Mouse (Mus musculus) embryonic facial prominence, embryonic 15.5 days (tissue): ENCODE results near the gene Clptm1. TPM values are rescaled to one million over a fixed set of nuclear protein-coding genes. Genes with fewer than 3 reads are reported as not detected.

Experiments used
- ATAC-seq: fragments of 200-750 bp; cut with Nextera tagmentation; 2 replicates; pipeline ENCODE4 v1.8.0; 2017; ENCODE audit warnings: low read depth, moderate TSS enrichment; ENCODE audit not compliant: insufficient number of reproducible peaks, low FRiP score, low TSS enrichment
- H3K27ac ChIP-seq: fragments of 300-500 bp; sonication (generic); replicated peaks from 2 replicates; pipeline ENCODE4 v1.5.1; 2015; ENCODE audit warnings: mild to moderate bottlenecking, inconsistent platforms
- H3K27me3 ChIP-seq: fragments of 300-500 bp; sonication (generic); 2 replicates; pipeline ENCODE4 v1.6.1; 2015; ENCODE audit warnings: inconsistent platforms
- H3K36me3 ChIP-seq: fragments of 300-500 bp; sonication (generic); 2 replicates; pipeline ENCODE4 v1.6.1; 2015; ENCODE audit warnings: mild to moderate bottlenecking, inconsistent platforms
- H3K4me1 ChIP-seq: fragments of 300-500 bp; sonication (generic); 2 replicates; pipeline ENCODE4 v1.6.1; 2015; ENCODE audit warnings: inconsistent platforms
- H3K4me2 ChIP-seq: fragments of 300-500 bp; sonication (generic); replicated peaks from 2 replicates; pipeline ENCODE4 v1.6.1; 2015; ENCODE audit warnings: mild to moderate bottlenecking, inconsistent platforms
- H3K4me3 ChIP-seq: fragments of 300-500 bp; sonication (generic); replicated peaks from 2 replicates; pipeline ENCODE4 v1.5.1; 2015; ENCODE audit warnings: mild to moderate bottlenecking, inconsistent platforms
- H3K9ac ChIP-seq: fragments of 300-500 bp; sonication (generic); 2 replicates; pipeline ENCODE4 v1.6.1; 2015; ENCODE audit warnings: inconsistent platforms
- H3K9me3 ChIP-seq: fragments of 300-500 bp; sonication (generic); replicated peaks from 2 replicates; pipeline ENCODE4 v1.6.1; 2016; ENCODE audit warnings: inconsistent platforms
- WGBS: fragments of 180-500 bp; shearing (Covaris S2); methylation state at CpG from one replicate; pipeline ENCODE4 v1.1.7; 2015; 5-methylcytosine and 5-hydroxymethylcytosine counted together
- polyA plus RNA-seq: library from polyadenylated mRNA; unstranded; fragments of >200 nt; fragmentation: Nextera tagmentation; extraction: Ambion mirVana; gene quantifications from 2 replicates; pipeline ENCODE4 v1.2.1, GENCODE M21; 2015

The Clptm1 gene
- polyA plus RNA-seq, 1 experiment from 2014 or later, result 89.1 TPM

DNA sequence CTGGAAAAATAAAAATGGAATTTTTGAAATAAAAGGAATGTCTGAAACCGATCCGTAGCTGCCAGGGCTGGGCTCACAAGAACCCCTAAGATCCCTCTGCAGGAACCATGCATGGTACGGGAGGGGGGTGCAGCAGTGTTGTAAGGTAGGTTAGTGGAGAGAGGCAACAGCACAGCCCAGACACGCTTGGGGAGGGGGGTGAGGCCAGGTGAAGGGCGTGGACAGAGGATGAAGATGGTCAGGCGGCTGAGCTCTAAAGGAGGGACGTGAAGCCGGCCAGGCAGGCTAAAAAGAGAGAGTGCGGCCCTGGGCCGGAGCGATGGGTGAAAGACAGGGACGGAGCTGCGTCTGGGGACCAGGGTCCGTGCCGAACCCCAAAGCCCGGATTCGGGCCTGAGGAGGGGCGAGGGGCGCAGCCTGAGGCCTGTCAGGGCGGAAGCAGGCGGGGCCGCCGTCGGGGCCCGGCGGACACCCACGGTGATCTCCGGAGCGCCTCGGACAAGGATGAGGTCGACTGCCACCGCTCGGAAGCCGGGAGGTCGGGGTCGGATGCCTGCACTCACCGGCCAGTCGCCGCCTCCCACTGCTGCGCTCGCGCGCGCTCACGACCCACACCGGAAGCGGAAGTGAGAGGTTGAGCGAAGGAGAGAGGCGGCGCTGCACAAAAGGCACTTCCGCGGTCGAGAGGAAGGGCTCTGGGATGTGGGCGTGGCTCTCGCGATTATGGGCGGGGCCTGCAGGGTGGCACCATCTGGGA, 60.8 kb downstream of the Clptm1 start, which contains the start of gene Clasrp:
Gene Clasrp (minus strand): TSS at position 638 of the 757 bp plus-strand sequence.
- Histone ChIP-seq H3K36me3 (peaks cover 36% of the 10 kb centered on the region), H3K4me1 (peaks cover 33% of the 10 kb centered on the region), H3K4me3 (peak within 1 kb of the TSS; percentile 100), H3K27ac (peak within 1 kb of the TSS; percentile 65), H3K27me3 (no peaks in the 10 kb centered on the region), H3K4me2 (peak within 1 kb of the TSS; percentile 81), H3K9ac (peak within 1 kb of the TSS; percentile 99), H3K9me3 (no peaks in the 10 kb centered on the region)
- ATAC-seq, result peak; percentile 89
- WGBS, result under 1% methylated on average over 57 of the region's 57 CpGs

GRCm38 (mm10) chr7:19603055-19603454, 61.8 kb downstream of the Clptm1 start:
- ATAC-seq, result no peak
- WGBS, result 77% methylated on average over 12 of the region's 12 CpGs
- H3K4me1 ChIP-seq, result peaks cover 33% of the 10 kb centered on the region

GRCm38 (mm10) chr7:19600562-19600961, 64.3 kb downstream of the Clptm1 start:
- no peak overlapping the region for H3K4me3 ChIP-seq
- WGBS, result 54% methylated on average over 5 of the region's 5 CpGs
- peaks cover 51% of the 10 kb centered on the region for H3K36me3 ChIP-seq
- H3K4me1 ChIP-seq, result peaks cover 33% of the 10 kb centered on the region
- no peak for ATAC-seq
- no peaks in the 10 kb centered on the region for H3K27me3 ChIP-seq
- H3K9ac ChIP-seq, result no peak overlapping the region
- H3K9me3 ChIP-seq, result no peaks in the 10 kb centered on the region
- no peak overlapping the region for H3K4me2 ChIP-seq
- no peak overlapping the region for H3K27ac ChIP-seq

More at GRCm38 (mm10) chr7:19603055-19603454, 61.8 kb downstream of the Clptm1 start:
- Histone ChIP-seq H3K4me2 (peak overlapping the region; percentile 81), H3K4me3 (peak overlapping the region; percentile 100), H3K9me3 (no peaks in the 10 kb centered on the region), H3K27ac (no peak overlapping the region), H3K36me3 (peaks cover 44% of the 10 kb centered on the region), H3K9ac (peak overlapping the region; percentile 99; the same call in 1 of the 2 replicates), H3K27me3 (no peaks in the 10 kb centered on the region)

DNA sequence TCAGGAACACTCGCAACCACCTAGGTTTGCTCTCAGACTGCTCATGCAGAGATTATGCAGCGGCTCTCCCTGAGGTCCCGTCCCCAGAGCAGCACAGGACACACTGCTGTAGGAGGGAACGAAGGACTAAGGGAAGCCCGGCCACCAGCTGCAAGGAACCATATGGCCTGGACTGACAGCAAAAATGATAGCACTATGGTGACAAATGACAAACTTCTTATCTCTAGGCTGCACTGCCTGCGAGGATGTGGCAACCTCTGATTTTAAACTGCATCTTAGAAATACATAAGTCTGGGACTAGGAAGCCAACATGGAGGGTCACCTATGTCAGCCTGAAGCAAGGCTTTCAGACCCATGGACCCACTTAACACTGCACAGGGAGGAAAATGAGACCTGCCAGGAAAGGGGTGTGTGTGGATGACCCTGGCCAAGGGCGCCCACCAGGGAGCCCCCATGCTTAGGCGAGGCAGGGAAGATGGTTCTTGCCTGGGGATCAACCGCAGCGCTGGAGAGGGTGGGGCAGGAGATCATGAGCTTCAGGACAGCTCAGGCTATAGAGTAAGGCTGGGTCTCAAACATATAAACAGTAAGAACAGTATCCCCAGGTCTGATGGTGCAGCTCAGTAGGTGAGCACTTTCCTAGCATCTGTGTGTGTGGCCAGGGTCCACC, 71.6 kb downstream of the Clptm1 start:
- H3K4me2 ChIP-seq, result no peak overlapping the region
- no peak overlapping the region for H3K9ac ChIP-seq
- no peaks in the 10 kb centered on the region for H3K9me3 ChIP-seq
- no peaks in the 10 kb centered on the region for H3K4me1 ChIP-seq
- H3K36me3 ChIP-seq, result peaks cover 82% of the 10 kb centered on the region
- no peak overlapping the region for H3K4me3 ChIP-seq
- 88% methylated on average over 10 of the region's 10 CpGs for WGBS
- H3K27me3 ChIP-seq, result no peaks in the 10 kb centered on the region
- no peak for ATAC-seq
- H3K27ac ChIP-seq, result no peak overlapping the region

- Histone ChIP-seq H3K36me3 (peaks cover 96% of the 10 kb centered on the region), H3K9ac (no peak overlapping the region), H3K27me3 (no peaks in the 10 kb centered on the region), H3K9me3 (no peaks in the 10 kb centered on the region), H3K4me2 (no peak overlapping the region), H3K4me1 (no peaks in the 10 kb centered on the region), H3K4me3 (no peak overlapping the region), H3K27ac (no peak overlapping the region)
- ATAC-seq, result no peak
- WGBS, result 54% methylated on average over 3 of the region's 3 CpGs
Observed at GRCm38 (mm10) chr7:19589917-19590316, 74.9 kb downstream of the Clptm1 start.

- no peak overlapping the region for H3K27ac ChIP-seq
- H3K36me3 ChIP-seq, result peaks cover 98% of the 10 kb centered on the region
- ATAC-seq, result no peak
- H3K9me3 ChIP-seq, result no peaks in the 10 kb centered on the region
- no peak overlapping the region for H3K4me3 ChIP-seq
- H3K4me2 ChIP-seq, result no peak overlapping the region
- 51% methylated on average over 3 of the region's 3 CpGs for WGBS
- no peaks in the 10 kb centered on the region for H3K4me1 ChIP-seq
- H3K27me3 ChIP-seq, result no peaks in the 10 kb centered on the region
- no peak overlapping the region for H3K9ac ChIP-seq
Observed at GRCm38 (mm10) chr7:19589207-19589606, 75.6 kb downstream of the Clptm1 start.

DNA sequence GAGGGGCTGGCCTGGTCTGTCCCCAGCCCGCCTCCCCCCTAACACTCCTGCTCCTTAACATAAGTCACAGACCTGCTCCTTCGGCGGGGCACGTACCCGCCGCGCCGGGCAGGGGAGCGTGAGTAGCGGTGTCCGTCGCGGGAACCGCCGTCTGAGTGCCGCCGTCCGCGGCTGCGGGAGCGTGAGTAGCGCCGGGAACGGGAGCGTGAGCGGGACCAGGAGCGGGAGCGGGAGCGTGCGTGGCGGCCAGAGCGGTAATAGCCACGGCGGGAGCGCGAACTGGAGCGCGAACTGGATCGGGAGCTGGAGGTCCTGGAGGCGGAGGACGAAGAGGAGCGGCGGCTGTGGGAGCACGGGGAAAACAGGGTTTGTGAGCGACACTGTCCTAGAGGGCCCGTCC, 78.6 kb downstream of the Clptm1 start:
- Histone ChIP-seq H3K4me3 (no peak overlapping the region), H3K4me1 (no peaks in the 10 kb centered on the region), H3K36me3 (peaks cover 95% of the 10 kb centered on the region), H3K4me2 (no peak overlapping the region), H3K27ac (no peak overlapping the region), H3K9me3 (no peaks in the 10 kb centered on the region), H3K9ac (no peak overlapping the region), H3K27me3 (no peaks in the 10 kb centered on the region)
- no peak for ATAC-seq
- WGBS, result 82% methylated on average over 46 of the region's 46 CpGs

Other genes with a start within 250 kb of the Clptm1 start
- 11.8 and 14.4 TPM in 2 replicates for gene Mark4, start 206.2 kb downstream of the Clptm1 start, polyA plus RNA-seq
- 1.2 and 1.4 TPM in 2 replicates for gene Exoc3l2, start 201.7 kb downstream of the Clptm1 start, polyA plus RNA-seq
- 2.4 and 2.8 TPM in 2 replicates for gene Bloc1s3, start 156.7 kb downstream of the Clptm1 start, polyA plus RNA-seq
- gene Trappc6a, start 156.6 kb downstream of the Clptm1 start, polyA plus RNA-seq, result 89.5 and 101 TPM in 2 replicates
- gene Nkpd1, start 147.2 kb downstream of the Clptm1 start, polyA plus RNA-seq, result 3.1 and 3.3 TPM in 2 replicates
- gene Ppp1r37, start 102.0 kb downstream of the Clptm1 start, polyA plus RNA-seq, result 31.4 and 36.0 TPM in 2 replicates
- gene Zfp296, start 87.7 kb downstream of the Clptm1 start, polyA plus RNA-seq, result 1.5 and 2.2 TPM in 2 replicates
- 149 and 162 TPM in 2 replicates for gene Gemin7, start 87.4 kb downstream of the Clptm1 start, polyA plus RNA-seq
- gene Clasrp, start 60.5 kb downstream of the Clptm1 start, polyA plus RNA-seq, result 58.3 and 66.1 TPM in 2 replicates
- 14.0 and 15.8 TPM in 2 replicates for gene Relb, start 35.6 kb downstream of the Clptm1 start, polyA plus RNA-seq
- gene Apoc2, start 12.9 kb upstream of the Clptm1 start, polyA plus RNA-seq, result 0.67 and 1.3 TPM in 2 replicates
- not detected in 2 replicates for gene Gm44805, start 16.4 kb upstream of the Clptm1 start, polyA plus RNA-seq
- 0.16 TPM in 1 of 2 replicates, not detected in the other for gene Apoc4, start 16.4 kb upstream of the Clptm1 start, polyA plus RNA-seq
- 38.9 and 45.8 TPM in 2 replicates for gene Apoc1, start 27.6 kb upstream of the Clptm1 start, polyA plus RNA-seq
- gene Apoe, start 34.2 kb upstream of the Clptm1 start, polyA plus RNA-seq, result 442 and 474 TPM in 2 replicates
- gene Tomm40, start 50.4 kb upstream of the Clptm1 start, polyA plus RNA-seq, result 146 and 148 TPM in 2 replicates
- 79.6 and 86.6 TPM in 2 replicates for gene Nectin2, start 85.5 kb upstream of the Clptm1 start, polyA plus RNA-seq
- 158 and 163 TPM in 2 replicates for gene Bcam, start 106.0 kb upstream of the Clptm1 start, polyA plus RNA-seq
- gene Cblc, start 131.8 kb upstream of the Clptm1 start, polyA plus RNA-seq, result 13.2 and 17.2 TPM in 2 replicates
- gene Bcl3, start 157.7 kb upstream of the Clptm1 start, polyA plus RNA-seq, result 4.7 and 6.9 TPM in 2 replicates
- 0.59 TPM in 1 of 2 replicates, not detected in the other for gene Gm19345, start 187.0 kb upstream of the Clptm1 start, polyA plus RNA-seq
- not detected in 2 replicates for gene Ceacam16, start 196.3 kb upstream of the Clptm1 start, polyA plus RNA-seq
- gene Ceacam19, start 222.9 kb upstream of the Clptm1 start, polyA plus RNA-seq, result 4.1 and 5.5 TPM in 2 replicates